ENCODE assay signal across 10 mouse cellular contexts in the genomic region with DNA sequence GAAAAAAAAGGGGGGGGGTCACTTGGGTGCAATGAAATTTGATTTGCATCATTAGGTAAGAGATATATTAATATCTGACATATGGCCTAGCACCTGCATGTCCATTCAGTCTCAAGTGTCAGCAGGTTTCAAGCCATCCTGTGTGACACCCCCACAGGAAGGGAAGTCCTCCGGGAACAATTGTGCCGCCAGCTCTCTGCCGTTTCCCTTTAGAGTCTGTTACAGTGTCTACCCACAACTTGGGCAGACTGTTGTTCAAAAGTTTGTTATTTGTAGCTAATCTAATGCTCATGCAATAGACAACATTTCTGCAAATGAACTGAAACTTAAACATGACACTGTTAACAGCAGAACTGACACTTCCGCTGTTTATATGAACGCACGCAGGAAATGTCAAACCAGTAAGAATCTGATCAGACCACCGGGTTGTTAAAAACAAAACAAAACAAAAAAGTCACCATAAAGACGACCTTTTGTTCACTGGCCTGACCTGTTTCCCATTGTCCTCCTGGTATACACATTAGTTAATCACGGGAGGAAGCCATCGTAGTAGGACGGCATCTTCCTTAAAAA. TPM values are rescaled to one million over a fixed set of nuclear protein-coding genes. Genes with fewer than 3 reads are reported as not detected.
DNase-seq lines count a peak whose midpoint lies in the region; ATAC-seq and TF ChIP-seq lines count a peak whose summit lies in the region.
"Had no signal": no experiment of that assay in that cellular context is flagged by ENCODE, and none has a peak within 500 bp of the region (broad histone marks: within the 10 kb centered on the region; RNA-seq: fewer than 3 reads in every experiment).

No protein-coding gene starts in this region.

- H3K4me2 ChIP-seq in lung, embryonic 16.5 days (ENCODE audit: low read depth, low read length), result peak overlapping the region; percentile 19

- TF ChIP-seq CTCF in lung, adult 2 months (IDR thresholded peaks at IDR 0.05; ENCODE audit: insufficient read depth, low read length), result no peak
- no peak for TF ChIP-seq CTCF in small intestine, adult 2 months (IDR thresholded peaks at IDR 0.05; ENCODE audit: extremely low read depth, insufficient read length, insufficient replicate concordance, low read depth, low read length)

- 59% methylated on average over 11 of the region's 11 CpGs for WGBS in lung, embryonic 16.5 days
- whole genome bisulfite sequencing in lung, adult 2 months, result 33% methylated on average over 11 of the region's 11 CpGs
- 70% methylated on average over 11 of the region's 11 CpGs for WGBS in small intestine, adult 2 months

- peaks cover 9% of the 10 kb centered on the region for H3K9me3 ChIP-seq in erythroblast, embryonic 14.5 days (ENCODE audit: control insufficient read depth, low read length)
- H3K9me3 ChIP-seq in lung, embryonic 16.5 days (ENCODE audit: control insufficient read depth, low read length), result no peaks in the 10 kb centered on the region
- H3K9me3 ChIP-seq: embryonic facial prominence, embryonic 10.5 days had no signal

- H3K4me1 ChIP-seq in erythroblast, embryonic 14.5 days (ENCODE audit: control insufficient read depth), result peaks cover 76% of the 10 kb centered on the region
- peaks cover 9% of the 10 kb centered on the region for H3K4me1 ChIP-seq in lung, embryonic 16.5 days (replicated peaks; ENCODE audit: control insufficient read depth, insufficient read depth, low read length)
- H3K4me1 ChIP-seq in lung, adult 2 months (ENCODE audit: control insufficient read depth, insufficient read depth, low read length), result peaks cover 8% of the 10 kb centered on the region
- peaks cover 2% of the 10 kb centered on the region; the same call in 1 of the 2 replicates for H3K4me1 ChIP-seq in small intestine, adult 2 months (ENCODE audit: control insufficient read depth, insufficient read depth, insufficient read length, low read length)

- DNase-seq in lung, adult 2 months, result no peak
- peak; percentile 52 for DNase-seq in kidney, postnatal 10 days
- no peak for DNase-seq in adrenal gland, postnatal 25 days
- DNase-seq in embryo, embryonic 10 days (ENCODE audit: low spot score), result no peak

- peak overlapping the region; percentile 67 for H3K27ac ChIP-seq in lung, embryonic 16.5 days (ENCODE audit: low read length)
- H3K27ac ChIP-seq in small intestine, adult 2 months (ENCODE audit: insufficient read depth, low read depth, low read length), result peak overlapping the region; percentile 32
- H3K27ac ChIP-seq: embryonic facial prominence, embryonic 10.5 days had no signal

- H3K4me3 ChIP-seq in erythroblast, embryonic 14.5 days (replicated peaks), result peak overlapping the region; percentile 6
- no peak overlapping the region; the same call in 1 of the 2 replicates for H3K4me3 ChIP-seq in lung, embryonic 16.5 days (ENCODE audit: low read length)
- no peak overlapping the region for H3K4me3 ChIP-seq in lung, adult 2 months (replicated peaks; ENCODE audit: extremely low read depth, low read depth, low read length)
- no peak overlapping the region for H3K4me3 ChIP-seq in small intestine, adult 2 months (ENCODE audit: low read depth, low read length)
- H3K4me3 ChIP-seq: embryonic facial prominence, embryonic 10.5 days had no signal

- H3K27me3 ChIP-seq in erythroblast, embryonic 14.5 days (ENCODE audit: control insufficient read depth), result no peaks in the 10 kb centered on the region
- H3K27me3 ChIP-seq in lung, embryonic 16.5 days (ENCODE audit: control insufficient read depth, insufficient read depth, low read depth, low read length), result no peaks in the 10 kb centered on the region
- H3K27me3 ChIP-seq in small intestine, adult 2 months (ENCODE audit: control insufficient read depth, insufficient read depth, low read length), result no peaks in the 10 kb centered on the region

- no peak for TF ChIP-seq POLR2A in lung, adult 2 months (IDR thresholded peaks at IDR 0.05; ENCODE audit: borderline replicate concordance, extremely low read depth, low read depth, low read length)
- TF ChIP-seq POLR2A in small intestine, adult 2 months (IDR thresholded peaks at IDR 0.05; ENCODE audit: low read depth, low read length), result no peak

- H3K36me3 ChIP-seq in erythroblast, embryonic 14.5 days (ENCODE audit: control insufficient read depth), result peaks cover 33% of the 10 kb centered on the region
- H3K36me3 ChIP-seq in lung, embryonic 16.5 days (ENCODE audit: control insufficient read depth, insufficient read depth, low read length), result no peaks in the 10 kb centered on the region
- no peaks in the 10 kb centered on the region for H3K36me3 ChIP-seq in small intestine, adult 2 months (ENCODE audit: control insufficient read depth, insufficient read depth, low read length)
- H3K36me3 ChIP-seq: embryonic facial prominence, embryonic 10.5 days had no signal

- no peak overlapping the region for H3K9ac ChIP-seq in lung, embryonic 16.5 days (ENCODE audit: low read length)

- ATAC-seq in erythroblast, adult 5-6 weeks (replicated peaks; ENCODE audit: low FRiP score, poor library complexity, severe bottlenecking), result no peak
- no peak for ATAC-seq in lung, embryonic 16.5 days (ENCODE audit: low read depth)
- ATAC-seq: hindbrain, embryonic 16.5 days had no signal

RNA-seq across cellular contexts. Expression of gene Ifnar1, which starts 23.9 kb away (rescaled TPM):
- polyA plus RNA-seq in erythroblast, embryonic 14.5 days (2012), result 0.82 and 1.0 TPM in 2 replicates
- total RNA-seq in erythroblast, adult 5-6 weeks (2015; ENCODE audit: low replicate concordance), result 81.7 and 93.6 TPM in 2 replicates
- 133 and 147 TPM in 2 replicates for total RNA-seq in erythroblast, adult 5-6 weeks (2017; ENCODE audit: low replicate concordance)
- 65.0 and 69.3 TPM in 2 replicates for polyA plus RNA-seq in lung, embryonic 16.5 days (2015; fragmentation: Nextera tagmentation; extraction: Ambion mirVana)
- polyA plus RNA-seq in lung, adult 2 months (2012; rRNA removed), result 25.0 and 29.7 TPM in 2 replicates
- polyA plus RNA-seq in small intestine, adult 2 months (2012; rRNA removed), result 6.5 and 12.4 TPM in 2 replicates
- 57.5 and 70.8 TPM in 2 replicates for total RNA-seq in adrenal gland, postnatal 25 days (2021)

RNA-seq across cellular contexts. Expression of gene Il10rb, which starts 55.2 kb away (rescaled TPM):
- 0.73 and 0.96 TPM in 2 replicates for polyA plus RNA-seq in erythroblast, embryonic 14.5 days (2012)
- total RNA-seq in erythroblast, adult 5-6 weeks (2015; ENCODE audit: low replicate concordance), result 43.9 and 52.3 TPM in 2 replicates
- 39.4 and 48.8 TPM in 2 replicates for total RNA-seq in erythroblast, adult 5-6 weeks (2017; ENCODE audit: low replicate concordance)
- 56.8 and 61.5 TPM in 2 replicates for polyA plus RNA-seq in lung, embryonic 16.5 days (2015; fragmentation: Nextera tagmentation; extraction: Ambion mirVana)
- polyA plus RNA-seq in lung, adult 2 months (2012; rRNA removed), result 46.5 and 53.1 TPM in 2 replicates
- polyA plus RNA-seq in small intestine, adult 2 months (2012; rRNA removed), result 16.8 and 51.2 TPM in 2 replicates
- total RNA-seq in adrenal gland, postnatal 25 days (2021), result 281 and 313 TPM in 2 replicates
